Mouse (Mus musculus) liver, adult 2 months (tissue): ENCODE measurements around the gene E4f1.
A peak's percentile ranks its signal among the peaks of the same experiment; 100 is the strongest.

Source experiments
- CTCF ChIP-seq: fragments of 200-500 bp; IDR thresholded peaks from 2 replicates; pipeline ENCODE4 v1.5.1; 2011; ENCODE audit warnings: low read depth, low read length, control low read depth
- POLR2A ChIP-seq: fragments of 200-500 bp; IDR thresholded peaks from 2 replicates; pipeline ENCODE4 v1.6.1; 2011; ENCODE audit warnings: low read length, control low read depth; ENCODE audit not compliant: insufficient read depth; ENCODE audit errors: extremely low read depth

GRCm38 (mm10) chr17:24478663-24479380 is 8.7 kb upstream of the E4f1 start, which contains the start of gene Mlst8:
- TF ChIP-seq CTCF (peak; percentile 90), POLR2A (peak; percentile 64)
